Mouse (Mus musculus) heart, postnatal 0 days (tissue): ENCODE results near the gene Usp44. TPM values are rescaled to one million over a fixed set of nuclear protein-coding genes. Genes with fewer than 3 reads are reported as not detected.
A peak's percentile ranks its signal among the peaks of the same experiment; 100 is the strongest.

Source experiments
- ATAC-seq: fragments of 200-750 bp; cut with Nextera tagmentation; 2 replicates; pipeline ENCODE4 v1.8.0; 2017; ENCODE audit warnings: low read depth, moderate number of reproducible peaks, moderate library complexity; ENCODE audit not compliant: insufficient read depth
- DNase-seq: peaks from one replicate; pipeline ENCODE4 v3.0.0-alpha.2; 2016; ENCODE audit warnings: low spot score
- H3K27ac ChIP-seq: fragments of 300-500 bp; sonication (generic); 2 replicates; pipeline ENCODE4 v1.5.1; 2014; ENCODE audit warnings: low read depth, mild to moderate bottlenecking
- H3K27me3 ChIP-seq: fragments of 300-500 bp; sonication (generic); 2 replicates; pipeline ENCODE4 v1.6.1; 2014; ENCODE audit warnings: low read length, mixed read lengths; ENCODE audit not compliant: control insufficient read depth, insufficient read depth
- H3K36me3 ChIP-seq: fragments of 300-500 bp; sonication (generic); replicated peaks from 2 replicates; pipeline ENCODE4 v1.6.1; 2014; ENCODE audit warnings: low read length, mixed read lengths; ENCODE audit not compliant: control insufficient read depth, insufficient read depth
- H3K4me1 ChIP-seq: fragments of 300-500 bp; sonication (generic); 2 replicates; pipeline ENCODE4 v1.6.1; 2014; ENCODE audit warnings: antibody characterized with exemption; ENCODE audit not compliant: control insufficient read depth, insufficient read depth
- H3K4me2 ChIP-seq: fragments of 300-500 bp; sonication (generic); 2 replicates; pipeline ENCODE4 v1.6.1; 2014; ENCODE audit warnings: low read depth, mild to moderate bottlenecking, low read length, moderate library complexity
- H3K4me3 ChIP-seq: fragments of 300-500 bp; sonication (generic); 2 replicates; pipeline ENCODE4 v1.5.1; 2014; ENCODE audit warnings: low read depth, low read length
- H3K9ac ChIP-seq: fragments of 300-500 bp; sonication (generic); replicated peaks from 2 replicates; pipeline ENCODE4 v1.6.1; 2014; ENCODE audit warnings: low read depth, low read length, mixed read lengths
- H3K9me3 ChIP-seq: fragments of 300-500 bp; sonication (generic); replicated peaks from 2 replicates; pipeline ENCODE4 v1.6.1; 2016; ENCODE audit warnings: low read length; ENCODE audit not compliant: control insufficient read depth
- CTCF ChIP-seq: IDR thresholded peaks from 2 replicates; pipeline ENCODE4 v1.5.1; 2016; ENCODE audit warnings: antibody characterized with exemption, control low read depth, low read depth
- EP300 ChIP-seq: IDR thresholded peaks from 2 replicates; pipeline ENCODE4 v1.6.1; 2016; ENCODE audit warnings: antibody characterized with exemption, low read depth
- WGBS: fragments of 180-500 bp; shearing (Covaris S2); extraction: QIAGEN DNeasy Blood & Tissue Kit; methylation state at CpG from one replicate; pipeline ENCODE4 v1.1.7; 2014; 5-methylcytosine and 5-hydroxymethylcytosine counted together
- polyA plus RNA-seq: library from polyadenylated mRNA; unstranded; fragments of >200 nt; fragmentation: Nextera tagmentation; extraction: Ambion mirVana; gene quantifications from 2 replicates; pipeline ENCODE4 v1.2.1, GENCODE M21; 2015
- total RNA-seq: library from RNA; depleted of rRNA; stranded (reverse); fragments of >200 nt; gene quantifications from 2 replicates; pipeline ENCODE4 v1.2.3, GENCODE M21; 2014; ENCODE audit warnings: low replicate concordance; rRNA removed

The Usp44 gene
- not detected in 2 replicates for total RNA-seq
- polyA plus RNA-seq, result not detected in 2 replicates

- ATAC-seq, result no peak
- Histone ChIP-seq H3K9ac (no peak within 1 kb of the TSS), H3K4me1 (peaks cover 8% of the 10 kb centered on the region), H3K9me3 (no peaks in the 10 kb centered on the region), H3K27me3 (peaks cover 64% of the 10 kb centered on the region), H3K36me3 (no peaks in the 10 kb centered on the region), H3K27ac (no peak within 1 kb of the TSS), H3K4me3 (peak within 1 kb of the TSS; percentile 34), H3K4me2 (peak within 1 kb of the TSS; percentile 53)
- no peak for TF ChIP-seq CTCF
- TF ChIP-seq EP300, result no peak
- 21% methylated on average over 22 of the region's 22 CpGs for WGBS
- DNase-seq, result no peak
Observed at GRCm38 (mm10) chr10:93830931-93831729, at the start of gene Usp44. Usp44 (plus strand) TSS chr10:93831555.

GRCm38 (mm10) chr10:93783216-93784013 is 47.9 kb upstream of the Usp44 start:
- no peaks in the 10 kb centered on the region for H3K4me1 ChIP-seq
- H3K27me3 ChIP-seq, result no peaks in the 10 kb centered on the region
- no peak for DNase-seq
- H3K36me3 ChIP-seq, result no peaks in the 10 kb centered on the region
- WGBS, result 67% methylated on average over 15 of the region's 15 CpGs
- no peak overlapping the region for H3K9ac ChIP-seq
- no peak for TF ChIP-seq EP300
- no peak for TF ChIP-seq CTCF
- no peak overlapping the region for H3K27ac ChIP-seq
- no peaks in the 10 kb centered on the region for H3K9me3 ChIP-seq
- H3K4me2 ChIP-seq, result no peak overlapping the region
- no peak overlapping the region for H3K4me3 ChIP-seq
- no peak for ATAC-seq

- Histone ChIP-seq H3K4me3 (no peak overlapping the region), H3K27me3 (no peaks in the 10 kb centered on the region; the same call in 1 of the 2 replicates), H3K9me3 (no peaks in the 10 kb centered on the region), H3K36me3 (no peaks in the 10 kb centered on the region), H3K4me1 (no peaks in the 10 kb centered on the region), H3K27ac (no peak overlapping the region), H3K4me2 (no peak overlapping the region), H3K9ac (no peak overlapping the region)
- DNase-seq, result no peak
- 55% methylated on average over 8 of the region's 8 CpGs for WGBS
- TF ChIP-seq EP300, result no peak
- no peak for TF ChIP-seq CTCF
- ATAC-seq, result no peak
Observed at GRCm38 (mm10) chr10:93799711-93800362, 31.5 kb upstream of the Usp44 start.

GRCm38 (mm10) chr10:93800363-93800722 is 31.0 kb upstream of the Usp44 start:
- Histone ChIP-seq H3K27me3 (no peaks in the 10 kb centered on the region; the same call in 1 of the 2 replicates), H3K9me3 (no peaks in the 10 kb centered on the region), H3K27ac (no peak overlapping the region), H3K9ac (no peak overlapping the region), H3K4me3 (no peak overlapping the region), H3K4me1 (no peaks in the 10 kb centered on the region), H3K4me2 (no peak overlapping the region), H3K36me3 (no peaks in the 10 kb centered on the region)
- no peak for DNase-seq
- no peak for ATAC-seq
- 58% methylated on average over 4 of the region's 4 CpGs for WGBS
- TF ChIP-seq EP300 (no peak), CTCF (no peak)

GRCm38 (mm10) chr10:93800895-93801294 is 30.5 kb upstream of the Usp44 start:
- TF ChIP-seq CTCF (no peak), EP300 (no peak)
- Histone ChIP-seq H3K27ac (no peak overlapping the region), H3K9me3 (no peaks in the 10 kb centered on the region), H3K9ac (no peak overlapping the region), H3K4me3 (no peak overlapping the region), H3K27me3 (no peaks in the 10 kb centered on the region), H3K4me1 (no peaks in the 10 kb centered on the region), H3K36me3 (no peaks in the 10 kb centered on the region), H3K4me2 (no peak overlapping the region)
- DNase-seq (no peak), ATAC-seq (no peak)
- 85% methylated on average over 5 of the region's 5 CpGs for WGBS
